Mouse (Mus musculus): Measurements from ENCODE around the gene Plcl2.

The Plcl2 gene

GRCm38 (mm10) chr17:50625584-50625983 is 116.4 kb downstream of the Plcl2 start:
- WGBS: 91% methylated on average over 4 of the region's 4 CpGs

DNA sequence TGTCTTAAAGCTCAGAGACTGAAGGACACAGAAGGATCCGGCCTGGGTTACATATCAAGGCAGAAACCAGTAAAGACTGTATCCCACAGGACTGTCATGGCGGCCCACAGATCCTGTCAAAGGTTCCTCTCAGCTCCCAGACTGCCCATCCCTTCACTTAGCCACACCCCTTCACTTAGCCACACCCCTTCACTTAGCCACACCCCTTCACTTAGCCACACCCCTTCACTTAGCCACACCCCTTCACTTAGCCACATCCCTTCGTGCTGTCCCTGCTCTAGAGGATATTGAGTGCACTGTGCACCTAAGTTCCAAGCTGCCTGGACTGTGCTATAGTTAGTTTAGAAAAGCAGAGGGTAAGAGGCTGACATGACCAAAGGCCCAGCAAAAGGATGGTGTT is 118.5 kb downstream of the Plcl2 start:
- WGBS: 90% methylated on average over 3 of the region's 3 CpGs

- WGBS: 64% methylated on average over 7 of the region's 7 CpGs
Observed at GRCm38 (mm10) chr17:50634008-50634871, 125.0 kb downstream of the Plcl2 start.

DNA sequence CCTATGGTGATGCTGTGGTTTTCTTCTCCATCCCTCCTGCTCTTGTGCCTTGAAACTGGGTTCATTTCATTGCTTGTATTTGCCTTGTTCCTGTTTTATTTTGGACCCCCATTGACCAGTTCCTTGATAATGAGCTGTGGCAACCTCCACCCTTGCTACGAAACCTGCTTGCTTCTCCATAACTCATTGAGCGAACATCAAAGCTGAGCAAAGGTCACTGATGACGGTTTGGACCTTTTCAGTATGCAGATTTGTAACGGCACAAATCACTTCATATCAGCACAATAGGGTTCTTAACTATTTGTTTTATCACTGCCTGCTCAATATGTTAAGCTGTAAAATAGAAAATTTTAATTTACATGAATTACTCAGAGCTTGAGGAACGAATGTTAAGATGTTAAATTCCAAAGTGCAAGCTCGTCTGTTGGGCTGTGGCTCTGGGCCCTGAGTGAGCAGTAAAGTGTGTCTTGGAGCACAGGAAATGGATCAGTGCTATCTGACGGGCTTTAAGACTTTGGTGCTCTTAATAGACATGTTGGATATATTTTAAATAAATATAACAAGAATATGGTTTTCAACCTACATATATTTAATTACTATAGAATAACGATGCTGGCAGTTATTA is 126.9 kb downstream of the Plcl2 start:
- 78% methylated on average over 8 of the region's 8 CpGs for WGBS

DNA sequence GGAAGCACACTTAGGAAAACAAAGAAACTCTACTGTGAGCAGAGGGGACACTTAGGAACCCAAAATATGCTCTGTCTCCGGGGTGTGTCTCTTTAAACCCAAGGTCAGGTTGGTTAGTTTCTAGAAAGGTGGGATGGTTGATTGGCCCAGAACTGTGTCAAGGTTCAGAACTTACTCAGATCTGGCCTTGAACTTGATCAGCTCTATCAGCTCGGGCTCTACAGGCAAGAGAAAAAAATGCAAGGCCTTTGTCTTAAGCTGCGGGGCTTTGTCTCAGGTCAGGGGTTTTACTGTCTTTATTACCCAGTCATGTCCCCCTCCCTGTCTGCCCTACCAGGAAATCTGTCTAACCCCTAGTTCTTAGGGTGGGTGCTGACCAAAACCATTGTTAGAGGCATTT is 129.6 kb downstream of the Plcl2 start:
- WGBS: 88% methylated on average over 3 of the region's 3 CpGs

DNA sequence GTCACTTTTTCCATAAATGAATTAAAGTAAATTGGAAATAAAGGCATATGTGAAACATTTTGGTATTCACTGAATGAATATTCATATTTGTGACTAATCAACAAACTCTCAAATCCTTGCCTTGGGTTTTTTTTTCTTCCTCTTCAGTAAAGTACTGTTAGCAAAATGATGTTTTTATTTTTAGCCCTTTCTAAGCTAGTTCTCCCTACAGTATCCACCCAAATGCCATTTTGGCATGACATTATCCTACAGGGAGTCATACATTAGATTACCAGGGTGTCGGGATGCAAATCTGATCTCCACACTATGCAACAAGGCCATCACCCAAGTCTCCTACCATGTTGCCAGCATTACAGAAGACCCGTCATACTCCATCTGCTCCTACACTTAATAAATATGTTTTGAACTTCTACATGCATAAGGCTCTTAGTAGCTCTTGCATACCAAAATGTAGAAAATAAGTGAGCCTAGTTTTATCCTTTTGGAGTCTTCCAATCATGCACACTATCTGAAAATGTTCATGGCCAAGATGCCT is 131.9 kb downstream of the Plcl2 start:
- 66% methylated on average over 2 of the region's 2 CpGs for WGBS

DNA sequence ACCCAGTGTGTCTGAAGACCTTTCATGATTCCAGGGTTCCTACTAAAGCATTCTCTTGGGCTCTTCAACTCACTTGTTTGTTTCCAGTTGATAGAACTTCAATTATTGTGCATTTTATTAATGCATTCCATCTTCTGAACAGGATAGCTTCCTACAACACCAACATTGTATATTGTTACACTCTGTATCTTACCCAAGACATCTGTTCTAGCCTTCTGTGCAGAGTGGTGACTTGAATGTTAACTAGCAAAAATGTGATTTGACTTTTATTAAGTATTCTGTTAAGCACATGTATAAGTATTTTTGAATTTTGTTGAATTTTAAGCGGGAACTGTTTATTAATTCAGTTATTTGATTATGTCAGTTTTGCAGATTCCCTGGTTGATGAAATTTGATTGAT is 132.7 kb downstream of the Plcl2 start:
- 88% methylated on average over 1 of the region's 1 CpGs for WGBS

GRCm38 (mm10) chr17:50643356-50643755 is 134.2 kb downstream of the Plcl2 start:
- WGBS: 32% methylated on average over 6 of the region's 6 CpGs

GRCm38 (mm10) chr17:50643989-50644388 is 134.8 kb downstream of the Plcl2 start:
- 31% methylated on average over 6 of the region's 6 CpGs for WGBS

GRCm38 (mm10) chr17:50648141-50648540 is 138.9 kb downstream of the Plcl2 start:
- WGBS: 96% methylated on average over 4 of the region's 4 CpGs

GRCm38 (mm10) chr17:50648757-50649419 is 139.7 kb downstream of the Plcl2 start:
- 64% methylated on average over 6 of the region's 6 CpGs for WGBS

DNA sequence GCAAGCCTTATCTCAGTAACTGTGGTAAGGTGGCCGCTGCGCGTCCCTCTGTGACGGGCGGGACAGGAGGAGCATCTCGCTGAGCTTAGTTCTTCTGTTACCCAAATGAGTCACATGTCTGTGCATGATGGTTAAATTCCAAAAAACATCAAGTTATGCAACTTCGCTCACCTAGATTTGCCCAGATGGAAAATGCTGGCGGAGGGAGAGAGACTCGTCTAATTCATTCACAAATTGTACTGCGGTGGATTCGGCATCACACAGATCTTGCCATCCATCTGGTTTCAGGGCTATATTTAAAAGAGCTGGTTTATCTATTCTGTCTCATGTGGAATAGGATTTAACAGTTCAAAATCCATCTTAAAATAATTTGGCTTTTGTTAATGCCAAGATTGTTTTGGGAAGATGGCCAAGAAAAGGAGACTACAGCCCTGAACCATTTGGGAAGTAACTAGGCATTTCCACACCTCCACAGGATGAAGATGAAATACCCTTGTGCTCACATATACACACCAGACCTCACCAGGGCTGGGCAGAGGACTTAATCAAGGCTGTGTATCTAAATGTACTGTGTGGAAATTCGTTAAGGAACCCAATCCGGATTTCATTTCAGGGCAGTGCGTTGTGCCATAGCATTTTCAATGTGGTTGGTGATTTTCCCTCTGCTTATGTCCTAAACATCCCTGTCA is 141.5 kb downstream of the Plcl2 start:
- 48% methylated on average over 14 of the region's 14 CpGs for WGBS

GRCm38 (mm10) chr17:50654741-50655415 is 145.7 kb downstream of the Plcl2 start:
- 43% methylated on average over 5 of the region's 5 CpGs for WGBS

- 73% methylated on average over 4 of the region's 4 CpGs for WGBS
Observed at GRCm38 (mm10) chr17:50655416-50655776, 146.2 kb downstream of the Plcl2 start.

DNA sequence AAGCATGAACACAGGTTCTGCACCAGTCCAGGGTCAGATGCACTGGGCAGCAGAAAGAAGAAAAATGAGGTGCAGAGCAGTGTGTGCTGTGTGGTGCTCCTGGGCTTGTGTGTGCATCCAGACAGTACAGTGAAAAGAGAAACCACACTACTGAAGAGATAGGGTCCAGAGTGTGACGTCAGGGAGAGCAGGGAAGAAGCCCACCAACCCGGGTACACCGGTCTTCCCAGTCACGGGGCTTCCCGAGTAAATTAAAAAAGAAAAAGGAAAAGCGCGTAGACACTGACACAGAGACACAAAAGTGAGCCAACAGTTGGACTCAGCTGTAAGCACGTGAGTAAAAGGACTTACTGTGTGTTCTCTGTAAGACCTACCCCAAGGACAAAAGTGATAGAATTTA is 149.7 kb downstream of the Plcl2 start:
- WGBS: 91% methylated on average over 8 of the region's 8 CpGs

GRCm38 (mm10) chr17:50667596-50667995 is 158.4 kb downstream of the Plcl2 start:
- 58% methylated on average over 9 of the region's 9 CpGs for WGBS

GRCm38 (mm10) chr17:50668681-50669208 is 159.5 kb downstream of the Plcl2 start:
- WGBS: 79% methylated on average over 4 of the region's 4 CpGs

GRCm38 (mm10) chr17:50671416-50671815 is 162.2 kb downstream of the Plcl2 start:
- 52% methylated on average over 5 of the region's 5 CpGs for WGBS

- 52% methylated on average over 7 of the region's 7 CpGs for WGBS
Observed at GRCm38 (mm10) chr17:50674580-50674979, 165.4 kb downstream of the Plcl2 start.

GRCm38 (mm10) chr17:50675231-50675630 is 166.0 kb downstream of the Plcl2 start:
- 78% methylated on average over 11 of the region's 11 CpGs for WGBS

DNA sequence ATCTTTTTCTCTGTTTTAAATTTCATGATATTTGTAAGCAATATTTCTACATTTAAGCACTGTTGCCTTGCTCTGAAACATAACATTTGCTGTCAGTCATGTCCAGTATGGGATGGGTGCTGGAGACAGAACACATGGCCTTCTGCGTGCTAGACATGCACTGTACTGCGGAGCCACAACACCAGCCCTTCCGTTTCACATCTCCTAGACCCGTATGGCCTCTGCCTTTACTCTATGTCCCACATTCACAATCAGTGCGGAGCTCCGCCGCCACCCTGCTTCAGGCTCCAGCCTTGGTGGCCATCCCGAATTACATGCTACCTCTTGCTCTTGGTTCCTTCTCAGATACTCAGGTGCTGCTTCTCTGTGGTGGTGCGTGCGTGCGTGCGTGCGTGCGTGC is 168.1 kb downstream of the Plcl2 start:
- WGBS: 94% methylated on average over 14 of the region's 14 CpGs
